ENCODE assay signal across 14 mouse cellular contexts in genomic region chr3:141966244-141966643, GRCm38 (mm10).
"Had no signal": no experiment of that assay in that cellular context is flagged by ENCODE, and none has a peak within 500 bp of the region (broad histone marks: within the 10 kb centered on the region; RNA-seq: fewer than 3 reads in every experiment).

No protein-coding gene starts in this region.

- H3K4me3 ChIP-seq: intestine, embryonic 15.5 days; liver, embryonic 13.5 days; midbrain, embryonic 12.5 days; midbrain, embryonic 15.5 days; myocyte; neural tube, embryonic 13.5 days had no signal

- ATAC-seq: intestine, embryonic 15.5 days; midbrain, embryonic 15.5 days had no signal

- DNase-seq: kidney, adult 18-20 months; left cerebral cortex, postnatal 4 days; liver, embryonic 13.5 days; lung, adult 2 months; lung, postnatal 14 days; lung, postnatal 4 days; retina, postnatal 1 day; right cerebral cortex, postnatal 25 days; thymus, postnatal 25 days had no signal

- H3K4me1 ChIP-seq: intestine, embryonic 15.5 days; liver, embryonic 13.5 days; midbrain, embryonic 12.5 days; midbrain, embryonic 15.5 days had no signal

- H3K9me3 ChIP-seq: intestine, embryonic 15.5 days; liver, embryonic 13.5 days; midbrain, embryonic 12.5 days; midbrain, embryonic 15.5 days; neural tube, embryonic 13.5 days had no signal

- H3K27me3 ChIP-seq: intestine, embryonic 15.5 days; liver, embryonic 13.5 days; midbrain, embryonic 12.5 days; midbrain, embryonic 15.5 days; neural tube, embryonic 13.5 days had no signal

- H3K4me2 ChIP-seq: intestine, embryonic 15.5 days; liver, embryonic 13.5 days; midbrain, embryonic 12.5 days; midbrain, embryonic 15.5 days; neural tube, embryonic 13.5 days had no signal

- H3K9ac ChIP-seq: intestine, embryonic 15.5 days; liver, embryonic 13.5 days; midbrain, embryonic 12.5 days; midbrain, embryonic 15.5 days; neural tube, embryonic 13.5 days had no signal

- H3K36me3 ChIP-seq: intestine, embryonic 15.5 days; liver, embryonic 13.5 days; midbrain, embryonic 12.5 days; midbrain, embryonic 15.5 days; neural tube, embryonic 13.5 days had no signal

- H3K27ac ChIP-seq: intestine, embryonic 15.5 days; liver, embryonic 13.5 days; midbrain, embryonic 12.5 days; midbrain, embryonic 15.5 days; neural tube, embryonic 13.5 days had no signal
